Mouse (Mus musculus): ENCODE data around the gene Cacna1d. TPM values are rescaled to one million over a fixed set of nuclear protein-coding genes. Genes with fewer than 3 reads are reported as not detected.

Cacna1d gene
- polyA plus RNA-seq, 1 experiment from 2014 or later = 2.8 TPM

DNA sequence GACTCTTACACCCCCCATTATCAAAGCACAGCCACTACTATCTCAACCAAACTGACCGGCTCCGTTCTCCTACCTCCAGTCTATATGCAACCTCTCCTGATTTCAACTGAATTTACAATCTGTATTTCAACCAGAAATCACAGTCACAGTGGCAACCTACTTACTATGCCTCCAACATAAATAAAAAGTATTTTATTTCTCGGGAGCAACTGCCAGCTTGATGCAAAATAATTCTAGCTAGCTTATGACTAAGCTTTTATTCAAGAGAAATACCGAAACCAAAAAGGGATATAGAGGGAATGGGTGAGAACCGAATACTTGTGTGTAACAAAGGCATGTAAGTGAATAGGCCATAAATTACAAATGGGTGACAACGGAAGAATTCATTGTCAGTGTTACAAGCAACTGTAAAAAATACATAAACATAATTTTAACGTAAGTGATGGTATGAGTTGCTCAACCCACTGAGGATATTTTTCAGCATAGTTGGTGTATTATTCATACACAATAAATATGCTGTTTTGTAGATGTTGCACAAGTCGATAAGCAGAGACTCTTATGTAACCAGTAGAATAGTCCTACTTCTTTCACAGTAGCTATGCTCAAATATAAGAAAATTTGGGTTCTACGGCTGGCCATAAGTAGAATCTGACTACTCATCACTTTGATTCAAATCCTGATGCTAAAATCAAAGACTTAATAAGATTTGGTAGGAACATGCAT, 172.4 kb downstream of the Cacna1d start:
- Histone ChIP-seq H3K4me1 (no peaks in the 10 kb centered on the region), H3K36me3 (no peaks in the 10 kb centered on the region), H3K9ac (replicated peaks) (no peak overlapping the region), H3K27me3 (no peaks in the 10 kb centered on the region), H3K9me3 (no peaks in the 10 kb centered on the region), H3K27ac (replicated peaks) (no peak overlapping the region), H3K4me2 (replicated peaks) (no peak overlapping the region), H3K4me3 (no peak overlapping the region)
- no peak for ATAC-seq (ENCODE audit: low FRiP score, low read depth)
- WGBS = 90% methylated on average over 9 of the region's 9 CpGs

DNA sequence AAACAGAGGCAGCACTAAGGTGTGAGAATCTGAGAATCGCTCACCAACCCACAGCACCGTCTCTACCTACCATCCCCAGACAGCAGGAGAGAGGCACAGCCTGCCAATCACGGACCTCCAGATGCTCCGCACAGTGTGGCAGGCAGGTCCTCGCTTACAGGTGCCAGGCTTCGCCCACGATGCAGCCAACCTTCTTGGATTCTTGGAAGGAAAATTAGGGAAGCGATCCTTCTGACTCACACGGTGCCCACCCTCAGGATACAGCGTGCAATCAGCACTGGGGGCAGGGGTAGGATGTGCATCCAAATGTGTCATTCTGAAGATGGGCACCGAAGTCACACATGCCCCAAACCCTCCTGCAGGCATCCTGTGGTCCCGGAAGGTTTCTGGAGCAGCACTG, 173.0 kb downstream of the Cacna1d start:
- Histone ChIP-seq H3K27ac (replicated peaks) (no peak overlapping the region), H3K9me3 (no peaks in the 10 kb centered on the region), H3K27me3 (no peaks in the 10 kb centered on the region), H3K4me2 (replicated peaks) (no peak overlapping the region), H3K9ac (replicated peaks) (no peak overlapping the region), H3K36me3 (no peaks in the 10 kb centered on the region), H3K4me1 (no peaks in the 10 kb centered on the region), H3K4me3 (no peak overlapping the region)
- 96% methylated on average over 12 of the region's 12 CpGs for WGBS
- ATAC-seq (ENCODE audit: low FRiP score, low read depth) = no peak

DNA sequence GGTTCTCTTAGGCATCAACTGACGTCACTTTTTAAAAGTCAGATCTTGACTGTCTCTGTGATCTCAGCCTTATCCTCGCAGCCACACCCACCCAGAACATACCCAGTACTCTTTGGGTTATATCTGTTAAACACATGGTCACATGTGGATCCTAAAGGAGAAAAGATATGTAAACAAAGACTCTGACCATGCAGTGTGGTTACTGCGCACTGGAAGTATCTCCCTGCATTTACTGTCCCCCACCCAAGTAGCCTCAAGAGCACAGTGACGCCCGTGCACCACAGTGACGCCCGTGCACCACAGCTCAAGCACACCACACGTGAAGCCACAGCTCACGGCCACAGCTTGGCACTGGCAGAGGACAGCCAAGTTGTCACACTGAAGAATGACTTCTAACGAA, 173.6 kb downstream of the Cacna1d start:
- no peaks in the 10 kb centered on the region for H3K36me3 ChIP-seq
- no peaks in the 10 kb centered on the region for H3K9me3 ChIP-seq
- no peaks in the 10 kb centered on the region for H3K4me1 ChIP-seq
- 89% methylated on average over 10 of the region's 10 CpGs for WGBS
- no peak overlapping the region for H3K4me3 ChIP-seq
- no peak overlapping the region for H3K4me2 ChIP-seq (replicated peaks)
- no peaks in the 10 kb centered on the region for H3K27me3 ChIP-seq
- no peak overlapping the region for H3K9ac ChIP-seq (replicated peaks)
- no peak overlapping the region for H3K27ac ChIP-seq (replicated peaks)
- ATAC-seq (ENCODE audit: low FRiP score, low read depth) = no peak

DNA sequence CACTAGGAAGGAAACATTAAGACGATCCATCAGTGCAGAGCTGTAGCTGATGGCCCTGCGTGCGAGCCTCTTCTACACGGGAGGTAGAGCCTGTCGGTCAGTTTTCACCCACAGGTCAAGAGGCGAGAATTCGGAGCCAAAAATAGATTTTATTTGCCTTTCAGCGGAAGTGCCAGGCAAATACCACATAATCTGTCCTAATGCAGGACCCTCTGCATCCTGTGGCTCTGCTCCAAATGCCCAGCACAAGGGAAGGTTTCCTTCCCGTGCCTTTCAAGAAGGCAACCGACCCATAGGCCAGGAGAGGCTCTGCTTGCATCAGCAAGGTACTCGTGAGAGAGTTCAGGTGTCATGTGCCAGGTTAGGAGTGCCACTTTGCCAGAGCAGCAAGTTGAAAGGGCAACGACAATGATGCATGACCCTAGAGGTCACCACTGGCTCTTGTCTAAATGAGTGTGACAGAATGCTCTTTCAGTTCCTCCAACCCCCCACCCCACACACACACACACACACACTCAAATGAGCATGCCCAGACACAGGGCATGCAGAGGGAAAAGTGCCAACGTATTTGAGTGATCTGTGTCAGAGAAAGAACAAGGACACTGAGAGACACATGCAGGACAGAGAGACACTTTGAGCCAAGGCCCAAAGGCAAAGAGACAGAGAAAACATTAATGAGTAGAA, 179.9 kb downstream of the Cacna1d start:
- Histone ChIP-seq H3K36me3 (no peaks in the 10 kb centered on the region), H3K27me3 (no peaks in the 10 kb centered on the region), H3K27ac (replicated peaks) (no peak overlapping the region), H3K4me1 (no peaks in the 10 kb centered on the region), H3K4me2 (replicated peaks) (no peak overlapping the region), H3K4me3 (no peak overlapping the region), H3K9ac (replicated peaks) (no peak overlapping the region), H3K9me3 (no peaks in the 10 kb centered on the region)
- WGBS = 80% methylated on average over 13 of the region's 13 CpGs
- ATAC-seq (ENCODE audit: low FRiP score, low read depth) = no peak

DNA sequence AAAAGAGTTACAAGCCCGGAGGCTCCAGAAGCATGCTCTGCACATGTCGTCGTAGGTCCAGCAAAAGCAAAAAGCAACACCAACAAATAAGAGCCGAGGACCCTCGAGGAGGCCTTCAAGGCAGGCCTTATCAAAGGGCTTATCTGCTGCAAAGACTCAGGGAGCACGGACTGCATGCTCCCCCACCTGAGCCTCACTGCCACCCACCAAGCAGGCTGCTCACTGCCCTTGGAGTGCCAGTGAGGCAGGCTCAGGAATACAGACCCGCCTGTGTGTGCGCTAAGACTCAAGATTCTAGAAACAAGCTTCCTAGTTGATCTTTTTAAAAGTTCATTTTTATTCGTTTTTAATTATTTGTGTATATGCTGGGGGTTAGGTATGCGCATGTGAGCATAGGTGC, 181.0 kb downstream of the Cacna1d start:
- no peaks in the 10 kb centered on the region for H3K9me3 ChIP-seq
- H3K4me1 ChIP-seq = 0 out of 2 replicates have a peak, but pooled peaks cover 5% of the 10 kb centered on the region
- H3K4me2 ChIP-seq (replicated peaks) = no peak overlapping the region
- no peak overlapping the region for H3K4me3 ChIP-seq
- ATAC-seq (ENCODE audit: low FRiP score, low read depth) = no peak
- no peak overlapping the region for H3K27ac ChIP-seq (replicated peaks)
- WGBS = 90% methylated on average over 10 of the region's 10 CpGs
- H3K27me3 ChIP-seq = no peaks in the 10 kb centered on the region
- H3K36me3 ChIP-seq = no peaks in the 10 kb centered on the region
- no peak overlapping the region for H3K9ac ChIP-seq (replicated peaks)

DNA sequence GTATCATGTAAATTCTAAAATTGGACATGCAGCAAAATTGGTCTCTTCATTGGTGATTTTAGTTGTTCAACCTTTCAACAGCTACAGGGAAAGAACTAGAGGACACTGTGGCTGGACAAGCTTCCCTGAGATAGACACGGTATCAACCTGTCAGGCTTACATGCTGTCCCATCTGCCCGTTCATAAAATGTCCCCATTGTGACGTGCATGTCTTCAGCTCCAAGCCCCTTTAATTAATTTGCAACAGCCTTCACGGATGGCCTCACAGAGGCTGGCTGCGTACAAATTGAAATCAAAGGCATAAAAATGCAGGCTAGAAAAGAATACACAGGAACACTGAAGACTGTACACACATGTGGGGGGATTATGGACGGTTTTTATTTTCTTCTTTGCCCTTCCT, 185.0 kb downstream of the Cacna1d start:
- no peak for ATAC-seq (ENCODE audit: low FRiP score, low read depth)
- no peaks in the 10 kb centered on the region for H3K9me3 ChIP-seq
- no peak overlapping the region for H3K4me2 ChIP-seq (replicated peaks)
- 0 out of 2 replicates have a peak, but pooled peaks cover 5% of the 10 kb centered on the region for H3K4me1 ChIP-seq
- H3K27me3 ChIP-seq = no peaks in the 10 kb centered on the region
- WGBS = 55% methylated on average over 6 of the region's 6 CpGs
- no peak overlapping the region for H3K4me3 ChIP-seq
- no peak overlapping the region for H3K9ac ChIP-seq (replicated peaks)
- no peak overlapping the region for H3K27ac ChIP-seq (replicated peaks)
- no peaks in the 10 kb centered on the region for H3K36me3 ChIP-seq

DNA sequence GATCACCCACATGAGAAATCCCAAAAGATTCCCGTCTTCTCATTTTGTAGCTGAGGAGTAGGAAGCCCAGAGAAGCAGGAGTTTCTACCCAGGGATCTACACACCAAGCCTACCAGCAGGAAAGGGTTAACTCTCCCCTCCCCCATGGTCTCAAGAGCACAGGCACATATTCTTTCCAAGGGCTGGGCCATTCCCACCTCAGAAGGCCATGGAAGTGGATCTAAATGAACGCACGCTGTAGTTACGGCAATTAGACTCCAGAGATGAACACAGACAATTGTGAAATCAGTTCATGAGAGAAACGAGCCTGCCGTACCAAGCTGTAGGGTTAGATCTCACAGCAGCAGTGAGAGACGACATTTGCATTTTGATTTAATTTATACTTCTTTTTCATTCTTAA, 191.3 kb downstream of the Cacna1d start:
- H3K4me3 ChIP-seq = no peak overlapping the region
- WGBS = 70% methylated on average over 7 of the region's 7 CpGs
- ATAC-seq (ENCODE audit: low FRiP score, low read depth) = no peak

DNA sequence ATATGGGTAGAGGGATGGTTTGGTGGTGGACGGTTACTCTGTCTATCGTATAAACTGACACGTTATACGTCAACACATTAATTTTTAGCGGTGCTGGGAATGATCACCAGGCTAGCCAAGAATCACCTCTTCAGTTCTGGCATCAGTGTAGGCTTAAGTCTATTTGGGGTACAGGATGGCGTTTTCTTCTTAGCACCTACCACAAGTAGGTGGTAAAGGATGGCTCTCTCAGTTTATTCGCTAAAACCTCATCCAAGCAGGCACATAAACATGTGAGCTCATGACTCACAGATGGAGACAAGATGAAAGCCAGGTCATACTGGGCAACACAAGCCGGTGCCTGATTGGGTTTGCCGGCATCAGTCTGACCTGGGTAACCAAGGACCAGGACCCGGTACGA, 193.8 kb downstream of the Cacna1d start:
- Histone ChIP-seq H3K36me3 (no peaks in the 10 kb centered on the region), H3K27me3 (no peaks in the 10 kb centered on the region), H3K4me3 (no peak overlapping the region), H3K4me1 (peaks cover 2% of the 10 kb centered on the region; the same call in 1 of the 2 replicates), H3K9ac (replicated peaks) (no peak overlapping the region), H3K27ac (replicated peaks) (no peak overlapping the region), H3K9me3 (no peaks in the 10 kb centered on the region), H3K4me2 (replicated peaks) (no peak overlapping the region)
- no peak for ATAC-seq (ENCODE audit: low FRiP score, low read depth)
- WGBS = 96% methylated on average over 11 of the region's 11 CpGs

More for the DNA sequence above, 191.3 kb downstream of the Cacna1d start:
- Histone ChIP-seq H3K9me3 (no peaks in the 10 kb centered on the region), H3K4me1 (no peaks in the 10 kb centered on the region), H3K4me2 (replicated peaks) (no peak overlapping the region), H3K36me3 (no peaks in the 10 kb centered on the region), H3K27me3 (no peaks in the 10 kb centered on the region), H3K27ac (replicated peaks) (no peak overlapping the region), H3K9ac (replicated peaks) (no peak overlapping the region)

DNA sequence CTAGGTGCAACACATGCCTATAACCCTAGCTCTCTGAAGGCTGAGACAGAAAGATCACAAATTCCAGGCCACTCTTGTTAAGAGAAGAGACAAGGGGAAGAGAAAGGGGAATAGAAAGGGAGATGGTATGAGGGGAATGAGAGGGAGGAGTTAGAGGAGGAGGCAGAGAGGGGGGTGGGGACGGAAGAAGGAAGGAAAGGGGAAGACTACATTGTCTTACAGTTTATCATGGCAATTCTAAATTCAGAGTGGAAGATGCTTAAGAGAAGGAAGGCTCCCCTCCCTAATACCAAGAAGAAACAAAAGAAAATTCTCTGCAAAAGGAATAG, 199.2 kb downstream of the Cacna1d start:
- no peaks in the 10 kb centered on the region for H3K36me3 ChIP-seq
- H3K9me3 ChIP-seq = no peaks in the 10 kb centered on the region
- ATAC-seq (ENCODE audit: low FRiP score, low read depth) = no peak
- H3K27me3 ChIP-seq = no peaks in the 10 kb centered on the region
- no peak overlapping the region for H3K4me3 ChIP-seq
- peaks cover 9% of the 10 kb centered on the region; the same call in 1 of the 2 replicates for H3K4me1 ChIP-seq
- H3K9ac ChIP-seq (replicated peaks) = no peak overlapping the region
- no peak overlapping the region for H3K4me2 ChIP-seq (replicated peaks)
- H3K27ac ChIP-seq (replicated peaks) = no peak overlapping the region
- WGBS = 33% methylated on average over 1 of the region's 1 CpGs

DNA sequence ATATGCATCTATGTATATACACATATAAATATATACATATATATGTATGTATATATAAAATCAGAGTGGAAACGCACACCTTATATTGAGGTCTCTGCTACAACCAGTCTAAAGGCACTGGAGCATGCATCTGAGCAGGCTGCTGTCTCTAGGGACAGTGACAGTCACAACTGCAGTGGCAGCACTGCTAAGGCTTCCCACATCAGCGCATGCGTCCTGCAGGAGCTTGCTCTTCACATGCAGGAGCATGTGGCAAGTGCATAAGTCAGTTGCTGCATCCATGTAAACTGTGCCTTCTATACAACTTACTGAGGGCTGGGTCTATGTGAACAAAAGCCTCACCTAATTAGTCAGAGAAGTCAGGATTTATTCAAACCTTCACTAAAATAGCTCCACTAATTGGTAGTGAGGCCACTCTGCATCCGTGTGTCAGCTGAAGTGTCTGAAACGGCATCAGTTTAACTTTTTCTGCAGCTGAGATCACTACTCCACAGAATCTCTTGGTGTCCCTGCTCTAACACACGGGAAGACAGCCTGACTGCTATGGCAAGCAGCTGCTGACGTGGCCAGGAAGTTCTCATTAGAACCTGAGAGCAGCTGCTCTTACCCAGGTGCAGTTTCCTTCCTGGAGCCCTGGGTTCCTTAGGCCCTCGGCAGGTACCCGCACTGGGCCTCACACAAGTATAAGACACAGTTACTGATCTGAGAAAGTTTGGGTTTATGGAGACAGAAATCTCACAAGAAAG, 199.7 kb downstream of the Cacna1d start:
- 65% methylated on average over 9 of the region's 9 CpGs for WGBS
- Histone ChIP-seq H3K36me3 (no peaks in the 10 kb centered on the region), H3K27ac (replicated peaks) (no peak overlapping the region), H3K9ac (replicated peaks) (no peak overlapping the region), H3K27me3 (no peaks in the 10 kb centered on the region), H3K4me2 (replicated peaks) (no peak overlapping the region), H3K4me3 (no peak overlapping the region), H3K9me3 (no peaks in the 10 kb centered on the region), H3K4me1 (peaks cover 9% of the 10 kb centered on the region; the same call in 1 of the 2 replicates)
- ATAC-seq (ENCODE audit: low FRiP score, low read depth) = no peak

DNA sequence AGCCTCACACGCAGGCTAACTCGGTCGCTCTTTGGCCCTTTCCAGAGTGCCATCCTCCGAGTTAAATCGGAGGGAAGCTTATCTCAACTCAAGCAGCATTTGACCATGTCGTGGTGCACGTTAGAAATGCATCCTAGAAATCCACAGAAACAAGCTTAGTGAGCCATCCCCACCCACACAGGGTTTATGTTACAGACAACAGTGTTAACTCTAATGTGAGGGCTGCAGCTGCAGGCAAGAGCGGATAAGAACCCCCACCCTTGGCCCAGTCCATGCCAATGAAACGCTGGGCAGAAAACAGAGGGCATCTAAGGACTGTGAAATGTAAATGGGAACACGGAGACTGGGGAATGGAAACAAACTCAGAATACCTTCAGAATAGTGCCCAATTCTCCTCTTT, 206.8 kb downstream of the Cacna1d start:
- H3K4me1 ChIP-seq = no peaks in the 10 kb centered on the region
- no peaks in the 10 kb centered on the region for H3K9me3 ChIP-seq
- no peak overlapping the region for H3K4me3 ChIP-seq
- ATAC-seq (ENCODE audit: low FRiP score, low read depth) = no peak
- no peak overlapping the region for H3K9ac ChIP-seq (replicated peaks)
- WGBS = 73% methylated on average over 10 of the region's 10 CpGs
- H3K27ac ChIP-seq (replicated peaks) = no peak overlapping the region
- H3K36me3 ChIP-seq = no peaks in the 10 kb centered on the region
- no peaks in the 10 kb centered on the region for H3K27me3 ChIP-seq
- H3K4me2 ChIP-seq (replicated peaks) = no peak overlapping the region

DNA sequence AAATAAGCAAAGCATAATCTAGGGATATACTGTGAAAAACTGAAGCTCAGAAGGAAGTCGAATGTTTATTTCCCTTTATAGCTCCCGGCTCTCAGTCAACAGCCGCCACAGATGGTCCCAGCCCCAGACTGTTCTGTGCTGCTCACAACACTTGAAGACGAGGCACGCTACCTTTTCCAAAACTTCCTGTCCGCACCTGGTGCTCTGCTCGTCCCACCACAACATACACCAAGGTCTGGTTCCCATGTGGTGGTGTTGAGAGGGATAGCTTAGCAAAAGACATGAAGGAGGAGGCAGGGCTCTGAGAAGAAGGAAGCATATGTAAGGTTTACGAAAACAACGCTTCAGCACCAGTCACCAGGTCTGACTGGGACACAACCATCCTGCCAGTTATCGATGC, 207.2 kb downstream of the Cacna1d start:
- Histone ChIP-seq H3K4me3 (no peak overlapping the region), H3K4me2 (replicated peaks) (no peak overlapping the region), H3K9ac (replicated peaks) (no peak overlapping the region), H3K9me3 (no peaks in the 10 kb centered on the region), H3K36me3 (no peaks in the 10 kb centered on the region), H3K4me1 (no peaks in the 10 kb centered on the region), H3K27me3 (no peaks in the 10 kb centered on the region), H3K27ac (replicated peaks) (no peak overlapping the region)
- WGBS = 73% methylated on average over 10 of the region's 10 CpGs
- ATAC-seq (ENCODE audit: low FRiP score, low read depth) = no peak
